Mouse (Mus musculus): ENCODE measurements around the gene Gjd2. TPM values are rescaled to one million over a fixed set of nuclear protein-coding genes. Genes with fewer than 3 reads are reported as not detected.

The Gjd2 gene
- polyA plus RNA-seq, 1 experiment from 2014 or later: not detected

Other genes with a start within 250 kb of the Gjd2 start
- gene Scg5, start 184.5 kb downstream of the Gjd2 start, polyA plus RNA-seq (2015; fragmentation: Nextera tagmentation; extraction: Ambion mirVana): 0.91 and 1.0 TPM in 2 replicates
- gene Arhgap11a, start 165.0 kb downstream of the Gjd2 start, polyA plus RNA-seq (2015; fragmentation: Nextera tagmentation; extraction: Ambion mirVana): 21.5 and 22.4 TPM in 2 replicates
- gene Actc1, start 39.9 kb upstream of the Gjd2 start, polyA plus RNA-seq (2015; fragmentation: Nextera tagmentation; extraction: Ambion mirVana): 11,395 and 12,800 TPM in 2 replicates
- 22.0 and 23.1 TPM in 2 replicates for gene Aqr, start 173.4 kb upstream of the Gjd2 start, polyA plus RNA-seq (2015; fragmentation: Nextera tagmentation; extraction: Ambion mirVana)
- gene Zfp770, start 187.8 kb upstream of the Gjd2 start, polyA plus RNA-seq (2015; fragmentation: Nextera tagmentation; extraction: Ambion mirVana): 2.3 and 3.1 TPM in 2 replicates